Mouse (Mus musculus) T-cell, adult 2 months (primary cell): ENCODE results near the gene Gnl2.

Experiments
- DNase-seq: peaks from one replicate; pipeline ENCODE4 v3.0.0; 2022; ENCODE audit warnings: low spot score

Gene Gnl2

GRCm38 (mm10) chr4:125015806-125016635, at the start of gene Gnl2:
Gene Gnl2, plus strand, starts transcription at chr4:125016585.
- no peak for DNase-seq

- no peak for DNase-seq
These were observed 47.7 kb upstream of the Gnl2 start for GRCm38 (mm10) chr4:124968711-124969110.

- DNase-seq: peak; percentile 7
These were observed 47.1 kb upstream of the Gnl2 start for GRCm38 (mm10) chr4:124969219-124969848.

DNA sequence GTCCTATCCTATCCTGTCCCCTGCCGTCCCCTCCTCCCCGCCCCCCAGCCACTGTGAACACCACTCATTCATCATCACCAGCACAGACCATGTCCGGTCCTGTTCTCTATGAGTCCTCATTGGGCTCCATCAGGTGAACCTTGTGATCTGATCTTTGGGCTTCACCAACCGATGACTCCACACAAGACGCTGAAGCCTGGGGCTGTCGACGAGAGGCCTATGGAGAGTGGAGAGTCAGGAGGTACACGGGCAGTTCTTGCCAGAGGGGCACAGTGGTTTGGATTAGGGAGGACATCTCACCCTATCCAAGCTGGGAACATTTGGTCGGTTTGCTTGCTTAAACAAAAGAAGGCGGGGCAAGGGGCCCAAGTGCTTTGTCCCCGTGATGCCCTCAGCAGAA, 46.2 kb upstream of the Gnl2 start:
- DNase-seq: no peak

DNA sequence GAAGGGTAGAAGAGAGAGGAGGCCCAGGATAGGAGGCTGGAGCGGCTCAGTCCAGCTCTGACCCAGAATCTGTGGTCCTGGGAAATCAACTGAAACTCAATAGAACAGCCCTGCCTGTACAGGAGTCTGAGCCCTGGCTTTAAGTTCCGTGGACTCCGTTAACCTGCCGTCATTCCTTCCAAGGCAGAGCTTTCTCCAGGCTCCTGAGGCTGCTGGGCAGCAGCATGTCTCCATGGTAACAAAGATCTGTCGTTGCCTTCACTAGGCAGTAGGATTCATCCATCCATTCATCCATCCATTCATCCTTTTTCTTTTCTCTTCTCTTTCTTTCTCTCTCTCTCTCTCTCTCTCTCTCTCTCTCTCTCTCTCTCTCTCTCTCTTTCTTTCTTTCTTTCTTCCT, 45.7 kb upstream of the Gnl2 start:
- DNase-seq: no peak

DNA sequence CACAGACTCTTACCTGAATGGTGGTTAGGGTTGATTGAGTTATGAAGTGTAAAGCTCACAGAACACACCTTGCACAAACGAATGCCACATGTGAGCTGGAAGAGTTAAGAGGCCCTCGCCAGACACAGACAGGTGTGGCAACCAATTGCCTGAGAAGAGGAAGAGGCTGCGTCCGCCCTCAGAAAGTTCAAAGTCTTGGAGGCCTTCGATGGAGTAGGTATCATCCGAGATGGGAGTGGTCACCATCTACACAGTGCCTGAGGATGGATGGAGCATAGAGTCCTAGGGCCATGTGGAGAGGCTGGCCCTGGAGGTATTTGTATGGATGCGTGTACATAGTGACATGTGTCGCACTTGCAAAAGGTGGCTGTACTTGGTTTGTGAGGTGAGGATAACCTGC, 45.3 kb upstream of the Gnl2 start:
- no peak for DNase-seq

GRCm38 (mm10) chr4:124972316-124972715, 44.1 kb upstream of the Gnl2 start:
- no peak for DNase-seq

GRCm38 (mm10) chr4:124973296-124973695, 43.1 kb upstream of the Gnl2 start:
- DNase-seq: no peak

DNA sequence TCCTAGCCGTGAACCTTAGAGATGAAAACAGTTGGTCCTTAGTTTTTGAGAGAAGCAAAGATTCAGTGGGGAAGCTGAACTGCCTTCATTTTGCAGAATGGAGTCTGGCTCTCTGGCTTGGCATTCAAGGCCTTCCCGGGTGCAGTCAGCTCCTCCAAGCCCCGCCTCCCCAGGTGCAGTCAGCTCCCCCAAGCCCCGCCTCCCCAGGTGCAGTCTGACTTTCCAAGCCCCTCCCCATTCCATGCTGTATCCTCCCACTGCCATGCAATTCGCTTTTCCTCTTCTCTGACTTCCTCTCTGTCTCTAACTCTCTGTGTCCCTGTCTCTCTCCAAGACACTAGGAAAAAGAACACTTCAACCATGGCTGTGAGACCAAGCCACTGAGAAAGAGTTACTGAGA, 38.2 kb upstream of the Gnl2 start:
- no peak for DNase-seq

DNA sequence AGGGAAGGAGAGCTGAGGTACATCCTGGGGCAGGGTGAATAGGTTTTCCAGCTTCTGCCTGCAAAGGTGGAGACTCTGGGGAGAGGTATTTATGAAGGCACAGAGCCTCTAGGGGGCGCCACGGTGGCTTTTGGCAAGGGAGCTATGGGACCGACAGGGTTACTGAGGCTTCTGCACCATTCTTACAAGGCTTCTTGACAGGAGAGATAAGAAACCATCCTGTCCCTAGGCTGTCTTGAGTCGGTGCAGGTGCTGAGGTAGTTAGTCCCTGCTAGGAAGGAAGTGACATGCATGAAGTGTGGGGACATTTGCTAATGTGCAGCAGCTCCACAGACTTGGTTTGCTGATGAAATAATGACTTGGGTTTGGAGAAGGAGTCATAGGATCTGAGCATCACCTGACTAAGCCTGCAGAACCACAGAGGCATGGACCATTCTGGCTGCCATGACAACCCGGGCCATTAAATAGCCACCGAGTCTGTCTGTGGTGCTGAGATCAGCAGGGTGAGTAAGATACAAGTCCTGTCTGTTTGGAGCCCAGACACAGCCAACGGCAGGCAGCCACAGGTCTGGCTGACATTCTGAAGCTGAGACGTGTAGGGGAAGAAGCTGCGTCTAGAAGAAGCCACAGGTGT, 32.4 kb upstream of the Gnl2 start:
- no peak for DNase-seq

DNA sequence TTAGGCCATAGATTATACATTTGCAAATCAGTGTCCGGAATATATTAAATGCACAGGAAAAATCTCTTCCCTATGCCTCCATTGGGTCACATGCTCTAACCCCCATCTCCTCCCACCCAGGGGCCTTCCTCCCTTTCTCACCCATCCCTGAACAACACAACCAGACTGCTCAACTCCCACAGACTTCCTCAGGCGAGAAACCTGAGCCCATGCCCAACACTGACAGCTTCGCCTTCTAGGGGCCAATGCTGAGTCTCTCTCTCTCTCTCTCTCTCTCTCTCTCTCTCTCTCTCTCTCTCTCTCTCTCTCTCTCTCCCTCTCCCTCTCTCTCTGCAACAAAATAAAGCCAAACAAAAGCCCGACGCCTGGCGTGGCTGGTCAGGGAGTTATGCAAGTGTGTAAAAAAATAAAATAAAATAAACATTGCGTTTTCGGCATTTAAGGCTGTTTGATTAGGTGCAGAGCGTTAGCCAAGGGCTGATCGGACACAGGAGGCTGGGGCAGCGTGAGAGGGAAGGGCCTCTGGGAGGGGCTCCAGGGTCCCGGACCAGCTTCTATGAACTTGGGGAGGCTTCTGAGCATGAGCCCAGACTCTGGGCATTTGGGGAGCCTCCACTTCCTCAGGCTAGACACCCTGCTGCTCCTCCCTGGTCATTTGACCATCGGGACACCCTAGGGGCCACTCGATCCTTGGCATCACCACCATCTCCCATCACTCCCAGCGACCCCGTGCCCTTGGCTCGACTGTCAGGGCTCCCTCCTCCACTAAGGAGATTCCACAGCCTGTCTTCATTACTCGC, 31.3 kb upstream of the Gnl2 start:
- DNase-seq: no peak

DNA sequence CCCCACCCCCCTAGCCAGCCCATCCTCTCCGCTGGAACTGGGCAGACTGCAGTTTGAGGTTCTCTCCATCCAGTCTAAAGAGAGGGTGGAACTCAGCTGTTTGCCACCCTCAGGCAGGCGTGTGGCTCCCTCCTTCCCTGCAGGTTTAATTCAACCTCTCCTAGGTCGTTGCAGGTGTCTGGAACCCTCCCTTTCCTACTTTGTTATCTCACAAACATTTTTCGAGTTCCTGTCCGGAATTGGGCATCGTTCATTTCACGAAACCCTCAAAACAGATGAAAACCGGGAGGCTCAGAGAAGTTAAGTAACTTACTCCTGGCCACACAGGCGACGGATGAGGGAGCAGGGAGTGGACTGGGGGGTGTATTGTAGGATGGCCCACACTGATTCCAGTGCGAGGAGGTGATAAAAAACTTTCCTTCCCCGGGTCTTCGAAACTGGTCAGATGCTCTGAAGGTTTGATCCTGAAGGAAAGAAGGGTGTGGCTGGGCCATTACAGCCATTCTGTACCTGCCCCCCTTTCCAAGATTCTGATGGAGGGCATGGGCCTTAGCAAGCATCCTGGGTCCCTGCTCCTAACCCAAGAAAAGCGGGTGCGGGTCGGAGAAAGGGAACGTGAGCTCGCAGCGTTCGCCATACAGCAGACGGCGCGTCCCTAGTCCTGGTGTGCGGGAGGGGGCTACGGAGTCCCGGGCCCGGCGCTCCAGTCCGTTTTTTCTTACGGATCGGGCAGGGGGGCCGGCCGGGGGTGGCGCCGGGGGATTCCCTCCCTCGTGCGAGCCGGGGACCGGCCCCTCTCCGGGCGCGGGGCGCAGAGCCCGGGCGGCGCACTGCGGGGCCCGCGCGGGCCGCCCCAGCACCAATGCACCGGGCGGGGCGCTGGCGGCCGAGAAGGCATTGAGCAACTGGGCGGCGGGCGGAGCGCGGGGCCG, 30.4 kb upstream of the Gnl2 start, which contains the start of gene Rspo1:
Gene Rspo1, plus strand, starts transcription at position 760 of the 932 bp plus-strand sequence.
- no peak for DNase-seq

- DNase-seq: no peak
These were observed 29.4 kb upstream of the Gnl2 start for GRCm38 (mm10) chr4:124986739-124987710.

- no peak for DNase-seq
These were observed 28.7 kb upstream of the Gnl2 start for GRCm38 (mm10) chr4:124987711-124988097.

- no peak for DNase-seq
These were observed 28.0 kb upstream of the Gnl2 start for GRCm38 (mm10) chr4:124988382-124988781.

DNA sequence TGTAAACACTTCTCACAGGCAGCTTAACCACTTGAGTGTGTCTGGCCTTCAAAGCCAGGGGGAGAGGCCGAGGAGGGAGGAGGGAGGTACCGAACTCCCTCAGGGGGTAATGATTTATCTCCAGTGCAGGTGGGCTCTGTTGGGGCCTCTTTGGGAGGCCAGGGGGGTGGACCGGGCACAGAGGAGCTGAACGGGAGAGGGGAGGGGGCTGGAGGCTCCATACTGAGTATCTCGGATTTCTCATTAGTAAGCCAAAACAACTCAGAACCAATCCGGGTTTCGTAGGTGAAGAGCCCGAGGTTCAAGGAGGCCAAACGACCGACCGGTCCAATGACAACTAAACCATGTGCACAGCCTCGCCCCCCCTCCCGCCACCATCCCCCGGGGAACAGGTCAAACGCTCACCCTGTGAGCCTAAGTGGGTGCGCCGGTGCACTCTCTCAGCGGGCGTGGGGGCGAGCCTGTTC, 26.6 kb upstream of the Gnl2 start:
- no peak for DNase-seq

DNA sequence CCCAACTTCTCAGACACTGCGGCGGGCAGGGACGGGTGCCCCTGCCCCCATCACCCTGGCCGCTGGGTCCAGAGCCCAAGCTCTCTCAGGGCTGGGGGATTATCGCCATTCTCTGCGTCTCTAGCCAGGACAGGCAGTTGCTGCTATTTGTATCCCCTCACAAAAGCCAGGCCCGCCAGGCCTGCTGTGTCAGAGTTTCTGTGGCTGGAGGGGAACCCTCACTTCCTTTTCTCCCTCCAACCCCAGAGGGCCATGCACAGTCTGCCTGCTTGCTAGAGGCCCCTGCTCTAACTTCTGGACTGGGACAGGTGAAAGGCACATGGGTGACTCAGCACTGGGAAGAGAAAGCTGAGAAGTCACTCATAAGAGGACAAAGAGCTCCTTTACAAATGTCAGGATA, 26.1 kb upstream of the Gnl2 start:
- no peak for DNase-seq

- no peak for DNase-seq
These were observed 18.8 kb upstream of the Gnl2 start for GRCm38 (mm10) chr4:124997479-124998147.

- no peak for DNase-seq
These were observed 16.8 kb upstream of the Gnl2 start for GRCm38 (mm10) chr4:124999548-124999947.
